Mouse (Mus musculus) colon, adult 2 months (tissue): ENCODE data around the gene Cnot2. TPM values are rescaled to one million over a fixed set of nuclear protein-coding genes. Genes with fewer than 3 reads are reported as not detected.

Experiments
- polyA plus RNA-seq: library from polyadenylated mRNA; depleted of rRNA; stranded (reverse); fragments of >200 nt; gene quantifications from 2 replicates; pipeline ENCODE4 v1.2.3, GENCODE M21; 2012; rRNA removed

Cnot2 gene
- 11.5 and 12.1 TPM in 2 replicates for polyA plus RNA-seq

DNA sequence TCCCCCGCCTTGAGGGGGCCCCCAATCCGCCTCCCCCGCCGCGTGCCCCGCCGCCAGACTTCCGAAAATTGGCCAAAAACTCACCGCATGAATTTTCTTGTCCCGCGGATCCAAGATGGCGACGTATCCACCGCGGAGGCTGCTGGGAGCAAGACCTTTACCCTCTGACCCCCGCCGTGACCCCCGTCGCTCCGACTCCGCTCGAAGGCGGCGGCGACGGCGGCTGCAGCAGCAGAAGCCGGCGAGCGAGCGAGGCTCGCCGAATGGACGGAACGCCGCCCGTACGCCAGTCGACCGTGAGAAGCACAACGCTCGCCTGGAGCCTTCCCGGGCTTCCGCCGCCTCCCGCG, at the start of gene Cnot2:
TSS of gene Cnot2 (minus strand) at position 143 of the 350 bp plus-strand sequence.

DNA sequence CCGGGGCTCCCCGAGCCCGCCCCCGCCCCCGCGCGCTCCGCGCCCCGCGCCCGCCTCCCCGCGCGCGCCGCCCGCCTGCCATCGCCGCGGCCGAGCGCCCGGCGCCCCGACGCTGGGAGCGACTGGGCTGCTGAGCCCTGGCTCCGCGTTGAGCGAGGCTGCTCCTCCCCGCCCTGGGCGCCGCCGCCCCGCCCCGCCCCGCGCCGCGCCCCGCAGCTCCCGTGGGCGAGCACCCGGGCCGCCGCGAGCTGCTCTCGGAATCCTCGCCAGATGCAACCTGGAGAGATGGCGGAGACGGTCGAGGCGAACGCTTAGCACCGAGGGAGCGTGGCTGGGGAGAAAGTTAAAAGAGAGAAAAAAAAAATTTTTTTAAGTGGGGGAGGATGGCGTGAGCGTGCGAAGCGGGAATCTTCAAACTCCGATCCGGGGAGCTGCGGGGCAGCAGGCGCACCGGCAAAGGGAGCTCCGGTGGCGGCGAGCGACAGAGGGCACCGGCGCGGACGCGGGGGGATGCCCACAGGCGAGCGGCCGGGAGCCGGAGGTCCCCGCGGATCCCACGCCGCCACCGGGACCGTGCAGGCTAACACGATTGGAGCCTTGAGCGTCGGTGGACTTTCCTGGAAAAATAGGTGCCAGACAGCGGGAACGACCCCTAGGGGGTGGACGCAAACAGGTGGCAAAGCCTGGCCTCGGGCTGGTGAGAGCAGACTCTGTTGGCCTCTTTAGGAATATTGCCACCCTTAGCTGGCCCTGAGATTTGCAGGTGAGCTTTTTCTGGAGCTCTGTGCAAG, 107.4 kb downstream of the Cnot2 start, which contains the start of gene Kcnmb4:
TSS of gene Kcnmb4 (minus strand) at position 120 of the 791 bp plus-strand sequence.

Other genes starting within 250 kb of the Cnot2 start
- 4.4 TPM in 2 replicates for gene Kcnmb4, start 107.6 kb downstream of the Cnot2 start, polyA plus RNA-seq